Mouse (Mus musculus): ENCODE measurements around the gene Nlrp6. TPM values are rescaled to one million over a fixed set of nuclear protein-coding genes. Genes with fewer than 3 reads are reported as not detected.

Gene Nlrp6
- total and polyA plus RNA-seq, 2 experiments from 2014 or later: 1.00 to 1.3 TPM

DNA sequence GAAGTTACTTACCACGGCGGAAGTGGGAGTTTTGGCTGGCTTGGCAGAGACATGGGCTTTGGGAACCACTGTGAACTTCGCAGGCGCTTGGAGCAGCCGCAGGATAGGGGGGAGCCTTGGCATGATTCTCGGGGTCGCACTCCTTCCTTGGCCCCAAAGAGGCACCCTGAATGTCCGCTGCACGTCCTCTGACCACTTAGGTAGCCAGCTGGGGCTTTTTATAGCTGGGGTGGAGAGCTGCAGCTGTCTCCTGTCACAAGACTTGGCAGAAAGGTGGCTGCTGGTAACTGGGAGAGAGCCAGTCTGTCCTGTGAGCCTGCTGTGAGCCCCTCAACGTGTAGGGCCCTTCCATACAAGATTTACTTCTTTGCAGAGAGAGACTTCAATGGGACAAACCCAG is 20.5 kb upstream of the Nlrp6 start, which contains the start of gene Cox8b:
Cox8b (minus strand) TSS at position 227 of the 400 bp plus-strand sequence.
- Histone ChIP-seq H3K36me3 (ENCODE audit: insufficient read depth) (peaks cover 39% of the 10 kb centered on the region), H3K9me3 (ENCODE audit: low read length) (no peaks in the 10 kb centered on the region), H3K27me3 (ENCODE audit: insufficient read depth, low read length) (no peaks in the 10 kb centered on the region), H3K9ac (no peak within 1 kb of the TSS), H3K4me2 (ENCODE audit: low read depth) (no peak within 1 kb of the TSS), H3K4me3 (ENCODE audit: low read depth, low read length) (no peak within 1 kb of the TSS), H3K27ac (ENCODE audit: low read depth, low read length) (no peak within 1 kb of the TSS), H3K4me1 (ENCODE audit: insufficient read depth) (no peaks in the 10 kb centered on the region)
- 79% methylated on average over 10 of the region's 10 CpGs for WGBS
- ATAC-seq (no peak), DNase-seq (no peak)
- no peak for TF ChIP-seq CTCF (IDR thresholded peaks at IDR 0.05; ENCODE audit: low read depth)

DNA sequence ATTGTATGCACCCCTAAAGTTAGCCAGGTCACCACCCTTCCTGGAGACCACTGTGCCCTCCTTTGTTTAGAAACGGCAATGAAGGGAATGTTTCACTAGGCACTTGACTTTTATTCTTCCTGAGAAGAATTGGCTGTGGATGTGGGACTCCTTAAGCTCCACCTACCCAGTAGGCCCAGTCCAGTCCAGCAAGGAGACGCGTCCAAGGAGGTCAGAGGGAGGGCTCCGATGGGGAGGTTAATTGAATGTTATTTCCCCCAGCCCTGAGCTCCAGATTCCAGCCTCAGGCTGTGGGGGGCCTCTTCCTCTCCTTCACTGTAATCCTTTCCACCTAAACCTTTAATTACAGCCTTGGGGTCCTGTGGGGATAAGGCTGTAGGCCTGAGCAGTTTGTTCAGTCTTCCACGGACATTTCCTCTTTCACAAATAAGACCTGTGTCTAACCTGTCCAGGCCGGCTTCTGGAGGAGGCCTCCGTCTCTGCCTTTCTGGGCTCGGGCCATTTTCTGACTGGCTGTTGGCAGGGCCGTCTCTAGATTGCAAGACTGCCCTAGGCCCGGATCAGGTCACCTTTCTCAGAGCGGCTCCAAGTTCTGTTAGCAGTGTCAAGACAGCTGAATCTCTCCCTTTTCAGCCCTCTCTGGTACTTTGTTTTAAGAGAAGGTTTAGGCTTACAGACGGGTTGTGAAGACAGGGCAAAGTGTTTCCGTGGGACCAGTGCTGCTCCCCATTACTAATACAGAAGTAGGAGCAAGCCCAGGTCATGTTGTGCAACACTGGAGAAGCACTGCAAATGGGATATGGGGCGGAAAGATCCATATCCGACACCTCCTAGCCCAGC is 18.4 kb upstream of the Nlrp6 start:
- H3K27me3 ChIP-seq (ENCODE audit: insufficient read depth, low read length): no peaks in the 10 kb centered on the region
- DNase-seq: no peak
- no peak overlapping the region for H3K4me3 ChIP-seq (ENCODE audit: low read depth, low read length)
- no peak overlapping the region for H3K4me2 ChIP-seq (ENCODE audit: low read depth)
- no peak overlapping the region for H3K9ac ChIP-seq
- no peaks in the 10 kb centered on the region for H3K9me3 ChIP-seq (ENCODE audit: low read length)
- TF ChIP-seq CTCF (IDR thresholded peaks at IDR 0.05; ENCODE audit: low read depth): no peak
- no peaks in the 10 kb centered on the region for H3K4me1 ChIP-seq (ENCODE audit: insufficient read depth)
- H3K27ac ChIP-seq (ENCODE audit: low read depth, low read length): no peak overlapping the region
- WGBS: 74% methylated on average over 15 of the region's 15 CpGs
- H3K36me3 ChIP-seq (ENCODE audit: insufficient read depth): peaks cover 21% of the 10 kb centered on the region
- ATAC-seq: no peak

GRCm38 (mm10) chr7:140903212-140903611 is 17.5 kb upstream of the Nlrp6 start:
- Histone ChIP-seq H3K9ac (no peak overlapping the region; the same call in 1 of the 2 replicates), H3K27me3 (ENCODE audit: insufficient read depth, low read length) (no peaks in the 10 kb centered on the region)

GRCm38 (mm10) chr7:140905642-140906081 is 15.0 kb upstream of the Nlrp6 start:
- no peak overlapping the region for H3K9ac ChIP-seq
- no peak for DNase-seq
- no peaks in the 10 kb centered on the region for H3K4me1 ChIP-seq (ENCODE audit: insufficient read depth)
- H3K27ac ChIP-seq (ENCODE audit: low read depth, low read length): no peak overlapping the region
- no peak for ATAC-seq
- H3K9me3 ChIP-seq (ENCODE audit: low read length): no peaks in the 10 kb centered on the region
- no peak overlapping the region for H3K4me2 ChIP-seq (ENCODE audit: low read depth)
- H3K27me3 ChIP-seq (ENCODE audit: insufficient read depth, low read length): no peaks in the 10 kb centered on the region
- H3K36me3 ChIP-seq (ENCODE audit: insufficient read depth): no peaks in the 10 kb centered on the region
- no peak for TF ChIP-seq CTCF (IDR thresholded peaks at IDR 0.05; ENCODE audit: low read depth)
- H3K4me3 ChIP-seq (ENCODE audit: low read depth, low read length): no peak overlapping the region
- 91% methylated on average over 2 of the region's 2 CpGs for WGBS

More at GRCm38 (mm10) chr7:140903212-140903611, 17.5 kb upstream of the Nlrp6 start:
- Histone ChIP-seq H3K27ac (ENCODE audit: low read depth, low read length) (no peak overlapping the region), H3K4me2 (ENCODE audit: low read depth) (no peak overlapping the region), H3K4me3 (ENCODE audit: low read depth, low read length) (no peak overlapping the region), H3K36me3 (ENCODE audit: insufficient read depth) (peaks cover 12% of the 10 kb centered on the region), H3K9me3 (ENCODE audit: low read length) (no peaks in the 10 kb centered on the region), H3K4me1 (ENCODE audit: insufficient read depth) (no peaks in the 10 kb centered on the region)
- peak; percentile 90 for TF ChIP-seq CTCF (IDR thresholded peaks at IDR 0.05; ENCODE audit: low read depth)
- ATAC-seq (peak; percentile 45), DNase-seq (peak; percentile 70)
- 20% methylated on average over 13 of the region's 13 CpGs for WGBS

GRCm38 (mm10) chr7:140907131-140907530 is 13.6 kb upstream of the Nlrp6 start:
- Histone ChIP-seq H3K36me3 (ENCODE audit: insufficient read depth) (no peaks in the 10 kb centered on the region), H3K4me2 (ENCODE audit: low read depth) (no peak overlapping the region), H3K27ac (ENCODE audit: low read depth, low read length) (no peak overlapping the region), H3K4me3 (ENCODE audit: low read depth, low read length) (no peak overlapping the region), H3K4me1 (ENCODE audit: insufficient read depth) (no peaks in the 10 kb centered on the region), H3K27me3 (ENCODE audit: insufficient read depth, low read length) (no peaks in the 10 kb centered on the region), H3K9me3 (ENCODE audit: low read length) (no peaks in the 10 kb centered on the region), H3K9ac (no peak overlapping the region)
- TF ChIP-seq CTCF (IDR thresholded peaks at IDR 0.05; ENCODE audit: low read depth): no peak
- WGBS: 86% methylated on average over 13 of the region's 13 CpGs
- ATAC-seq: no peak
- DNase-seq: no peak

- no peak for DNase-seq
- H3K27me3 ChIP-seq (ENCODE audit: insufficient read depth, low read length): no peaks in the 10 kb centered on the region
- H3K9ac ChIP-seq: no peak overlapping the region
- no peak for TF ChIP-seq CTCF (IDR thresholded peaks at IDR 0.05; ENCODE audit: low read depth)
- H3K4me2 ChIP-seq (ENCODE audit: low read depth): no peak overlapping the region
- ATAC-seq: no peak
- H3K9me3 ChIP-seq (ENCODE audit: low read length): no peaks in the 10 kb centered on the region
- WGBS: 88% methylated on average over 7 of the region's 7 CpGs
- no peak overlapping the region for H3K4me3 ChIP-seq (ENCODE audit: low read depth, low read length)
- H3K36me3 ChIP-seq (ENCODE audit: insufficient read depth): no peaks in the 10 kb centered on the region
- no peaks in the 10 kb centered on the region for H3K4me1 ChIP-seq (ENCODE audit: insufficient read depth)
- H3K27ac ChIP-seq (ENCODE audit: low read depth, low read length): no peak overlapping the region
These were observed 13.0 kb upstream of the Nlrp6 start for GRCm38 (mm10) chr7:140907697-140908096.

GRCm38 (mm10) chr7:140908181-140908580 is 12.5 kb upstream of the Nlrp6 start:
- H3K27ac ChIP-seq (ENCODE audit: low read depth, low read length): no peak overlapping the region
- no peak for TF ChIP-seq CTCF (IDR thresholded peaks at IDR 0.05; ENCODE audit: low read depth)
- no peaks in the 10 kb centered on the region for H3K4me1 ChIP-seq (ENCODE audit: insufficient read depth)
- DNase-seq: no peak
- H3K27me3 ChIP-seq (ENCODE audit: insufficient read depth, low read length): no peaks in the 10 kb centered on the region
- 0 out of 2 replicates have a peak overlapping the region, but pooled peaks have one; percentile 53 for H3K4me2 ChIP-seq (ENCODE audit: low read depth)
- H3K9me3 ChIP-seq (ENCODE audit: low read length): no peaks in the 10 kb centered on the region
- no peak for ATAC-seq
- H3K36me3 ChIP-seq (ENCODE audit: insufficient read depth): no peaks in the 10 kb centered on the region
- 56% methylated on average over 7 of the region's 7 CpGs for WGBS
- no peak overlapping the region for H3K4me3 ChIP-seq (ENCODE audit: low read depth, low read length)
- 0 out of 2 replicates have a peak overlapping the region, but pooled peaks have one; percentile 1 for H3K9ac ChIP-seq

Measured in forebrain, postnatal 0 days (tissue).